ENCODE assay signal across 8 mouse cellular contexts in genomic region chr10:81496969-81497368, GRCm38 (mm10). TPM values are rescaled to one million over a fixed set of nuclear protein-coding genes. Genes with fewer than 3 reads are reported as not detected.
A peak's percentile ranks its signal among the peaks of the same experiment; 100 is the strongest.
DNase-seq lines count a peak whose midpoint lies in the region; ATAC-seq and TF ChIP-seq lines count a peak whose summit lies in the region.

No protein-coding gene starts in this region.

- peak overlapping the region; percentile 58 for H3K4me2 ChIP-seq in limb, embryonic 13.5 days (replicated peaks)
- H3K4me2 ChIP-seq in stomach, postnatal 0 days (replicated peaks; ENCODE audit: low read depth): peak overlapping the region; percentile 35

- TF ChIP-seq CTCF in stomach, postnatal 0 days (IDR thresholded peaks at IDR 0.05; ENCODE audit: low read depth): no peak

- DNase-seq in cerebellum, adult 8-10 months: peak; percentile 37
- no peak for DNase-seq in cerebellum, adult 11 months
- DNase-seq in stomach, postnatal 0 days (ENCODE audit: low spot score): no peak
- DNase-seq in layer of hippocampus, postnatal 10 days (ENCODE audit: low spot score in 2 of 2): no peak

- H3K9me3 ChIP-seq in megakaryocyte, embryonic 14.5 days: no peaks in the 10 kb centered on the region
- H3K9me3 ChIP-seq in limb, embryonic 13.5 days: no peaks in the 10 kb centered on the region
- no peaks in the 10 kb centered on the region for H3K9me3 ChIP-seq in stomach, postnatal 0 days (ENCODE audit: control insufficient read depth, low read length)

- peaks cover 78% of the 10 kb centered on the region for H3K4me1 ChIP-seq in megakaryocyte, embryonic 14.5 days
- H3K4me1 ChIP-seq in limb, embryonic 13.5 days: peaks cover 17% of the 10 kb centered on the region
- H3K4me1 ChIP-seq in stomach, postnatal 0 days (replicated peaks; ENCODE audit: control insufficient read depth, insufficient read depth): peaks cover 3% of the 10 kb centered on the region; the same call in 1 of the 2 replicates

- ATAC-seq in megakaryocyte, adult 5-6 weeks (ENCODE audit: poor library complexity, severe bottlenecking): no peak
- no peak for ATAC-seq in limb, embryonic 13.5 days (ENCODE audit: low FRiP score, low read depth)
- no peak for ATAC-seq in stomach, postnatal 0 days (ENCODE audit: low FRiP score, low TSS enrichment)
- ATAC-seq in inflammation-experienced regulatory T-cells, adult 6 months: no peak

- peak overlapping the region; percentile 100 for H3K4me3 ChIP-seq in megakaryocyte, embryonic 14.5 days (replicated peaks)
- H3K4me3 ChIP-seq in limb, embryonic 13.5 days: peak overlapping the region; percentile 71
- H3K4me3 ChIP-seq in stomach, postnatal 0 days (ENCODE audit: low read depth, low read length): peak overlapping the region; percentile 79

- peaks cover 36% of the 10 kb centered on the region for H3K36me3 ChIP-seq in megakaryocyte, embryonic 14.5 days (replicated peaks; ENCODE audit: low read length)
- H3K36me3 ChIP-seq in limb, embryonic 13.5 days: peaks cover 17% of the 10 kb centered on the region
- peaks cover 4% of the 10 kb centered on the region; the same call in 1 of the 2 replicates for H3K36me3 ChIP-seq in stomach, postnatal 0 days (ENCODE audit: control insufficient read depth, insufficient read depth, low read length)

- H3K9ac ChIP-seq in limb, embryonic 13.5 days: peak overlapping the region; percentile 52; the same call in 1 of the 2 replicates
- no peak overlapping the region for H3K9ac ChIP-seq in stomach, postnatal 0 days (ENCODE audit: low read length)

- H3K27me3 ChIP-seq in megakaryocyte, embryonic 14.5 days (replicated peaks): no peaks in the 10 kb centered on the region
- H3K27me3 ChIP-seq in limb, embryonic 13.5 days: no peaks in the 10 kb centered on the region
- H3K27me3 ChIP-seq in stomach, postnatal 0 days (ENCODE audit: control insufficient read depth, insufficient read depth, low read length): no peaks in the 10 kb centered on the region

- 32% methylated on average over 4 of the region's 4 CpGs for WGBS in limb, embryonic 13.5 days
- whole genome bisulfite sequencing in stomach, postnatal 0 days: 23% methylated on average over 4 of the region's 4 CpGs

- H3K27ac ChIP-seq in limb, embryonic 13.5 days: no peak overlapping the region
- H3K27ac ChIP-seq in stomach, postnatal 0 days (replicated peaks): no peak overlapping the region

- no peak for TF ChIP-seq EP300 in stomach, postnatal 0 days (optimal IDR thresholded peaks at IDR 0.05)

RNA-seq across cellular contexts. Expression of gene Ncln, which starts 0.8 kb away (rescaled TPM):
- polyA plus RNA-seq in megakaryocyte, embryonic 14.5 days (2012; ENCODE audit: insufficient read depth, low replicate concordance): 145 and 508 TPM in 2 replicates
- total RNA-seq in megakaryocyte, adult 5-6 weeks (2015): 55.8 and 62.8 TPM in 2 replicates
- total RNA-seq in megakaryocyte, adult 5-6 weeks (2017): 72.4 and 76.3 TPM in 2 replicates
- polyA plus RNA-seq in limb, embryonic 13.5 days (2015; fragmentation: Nextera tagmentation; extraction: Ambion mirVana): 98.0 and 102 TPM in 2 replicates
- 37.0 and 38.3 TPM in 2 replicates for polyA plus RNA-seq in stomach, postnatal 0 days (2015; fragmentation: Nextera tagmentation; extraction: Ambion mirVana)
- polyA plus RNA-seq in inflammation-experienced regulatory T-cells, adult 6 months (2017; shearing (Covaris generic)): 10 to 100 TPM; 34.3 to 41.1 (median 36.9) TPM
- 100 to 1,000 TPM in 1 of 2 experiments, 10 to 100 TPM in 1; 89.3 to 116 TPM for total RNA-seq in layer of hippocampus, postnatal 10 days (2021)

RNA-seq across cellular contexts. Expression of gene S1pr4, which starts 3.0 kb away (rescaled TPM):
- polyA plus RNA-seq in megakaryocyte, embryonic 14.5 days (2012; ENCODE audit: insufficient read depth, low replicate concordance): 7.4 and 9.1 TPM in 2 replicates
- 22.8 and 23.9 TPM in 2 replicates for total RNA-seq in megakaryocyte, adult 5-6 weeks (2015)
- total RNA-seq in megakaryocyte, adult 5-6 weeks (2017): 28.1 and 29.3 TPM in 2 replicates
- polyA plus RNA-seq in limb, embryonic 13.5 days (2015; fragmentation: Nextera tagmentation; extraction: Ambion mirVana): 0.28 and 0.53 TPM in 2 replicates
- 1.0 and 1.5 TPM in 2 replicates for polyA plus RNA-seq in stomach, postnatal 0 days (2015; fragmentation: Nextera tagmentation; extraction: Ambion mirVana)
- 10 to 100 TPM; 49.1 to 93.2 (median 50.3) TPM for polyA plus RNA-seq in inflammation-experienced regulatory T-cells, adult 6 months (2017; shearing (Covaris generic))
- under 1 TPM in 1 of 2 experiments, not detected in 1; 0.30 TPM for total RNA-seq in layer of hippocampus, postnatal 10 days (2021)

RNA-seq across cellular contexts. Expression of gene Celf5, which starts 14.5 kb away (rescaled TPM):
- 1.3 and 3.3 TPM in 2 replicates for polyA plus RNA-seq in megakaryocyte, embryonic 14.5 days (2012; ENCODE audit: insufficient read depth, low replicate concordance)
- total RNA-seq in megakaryocyte, adult 5-6 weeks (2015): not detected in 2 replicates
- total RNA-seq in megakaryocyte, adult 5-6 weeks (2017): 0.24 TPM in 1 of 2 replicates, not detected in the other
- 1.6 TPM in 2 replicates for polyA plus RNA-seq in limb, embryonic 13.5 days (2015; fragmentation: Nextera tagmentation; extraction: Ambion mirVana)
- polyA plus RNA-seq in stomach, postnatal 0 days (2015; fragmentation: Nextera tagmentation; extraction: Ambion mirVana): 0.62 TPM in 2 replicates
- 1 to 10 TPM; 1.1 to 1.4 (median 1.2) TPM for polyA plus RNA-seq in inflammation-experienced regulatory T-cells, adult 6 months (2017; shearing (Covaris generic))
- 100 to 1,000 TPM; 259 to 261 TPM for total RNA-seq in layer of hippocampus, postnatal 10 days (2021)

RNA-seq across cellular contexts. Expression of gene Gna15, which starts 27.1 kb away (rescaled TPM):
- 31.7 and 48.4 TPM in 2 replicates for polyA plus RNA-seq in megakaryocyte, embryonic 14.5 days (2012; ENCODE audit: insufficient read depth, low replicate concordance)
- total RNA-seq in megakaryocyte, adult 5-6 weeks (2015): 34.3 and 35.9 TPM in 2 replicates
- 31.5 and 42.4 TPM in 2 replicates for total RNA-seq in megakaryocyte, adult 5-6 weeks (2017)
- polyA plus RNA-seq in limb, embryonic 13.5 days (2015; fragmentation: Nextera tagmentation; extraction: Ambion mirVana): 1.6 and 1.9 TPM in 2 replicates
- polyA plus RNA-seq in stomach, postnatal 0 days (2015; fragmentation: Nextera tagmentation; extraction: Ambion mirVana): 9.8 and 10.1 TPM in 2 replicates
- 100 to 1,000 TPM in 1 of 3 experiments, 10 to 100 TPM in 2; 23.1 to 102 (median 24.3) TPM for polyA plus RNA-seq in inflammation-experienced regulatory T-cells, adult 6 months (2017; shearing (Covaris generic))
- total RNA-seq in layer of hippocampus, postnatal 10 days (2021): 1 to 10 TPM; 1.9 to 3.2 TPM

RNA-seq across cellular contexts. Expression of gene Nfic, which starts 41.5 kb away (rescaled TPM):
- polyA plus RNA-seq in megakaryocyte, embryonic 14.5 days (2012; ENCODE audit: insufficient read depth, low replicate concordance): 184 and 257 TPM in 2 replicates
- total RNA-seq in megakaryocyte, adult 5-6 weeks (2015): 51.4 and 54.5 TPM in 2 replicates
- total RNA-seq in megakaryocyte, adult 5-6 weeks (2017): 6.2 and 8.6 TPM in 2 replicates
- polyA plus RNA-seq in limb, embryonic 13.5 days (2015; fragmentation: Nextera tagmentation; extraction: Ambion mirVana): 77.2 and 82.8 TPM in 2 replicates
- 40.4 and 42.4 TPM in 2 replicates for polyA plus RNA-seq in stomach, postnatal 0 days (2015; fragmentation: Nextera tagmentation; extraction: Ambion mirVana)
- polyA plus RNA-seq in inflammation-experienced regulatory T-cells, adult 6 months (2017; shearing (Covaris generic)): 10 to 100 TPM; 13.8 to 17.2 (median 15.0) TPM
- 10 to 100 TPM; 51.2 to 55.8 TPM for total RNA-seq in layer of hippocampus, postnatal 10 days (2021)
